Mouse (Mus musculus): Measurements from ENCODE around the gene Slc22a14.

DNA sequence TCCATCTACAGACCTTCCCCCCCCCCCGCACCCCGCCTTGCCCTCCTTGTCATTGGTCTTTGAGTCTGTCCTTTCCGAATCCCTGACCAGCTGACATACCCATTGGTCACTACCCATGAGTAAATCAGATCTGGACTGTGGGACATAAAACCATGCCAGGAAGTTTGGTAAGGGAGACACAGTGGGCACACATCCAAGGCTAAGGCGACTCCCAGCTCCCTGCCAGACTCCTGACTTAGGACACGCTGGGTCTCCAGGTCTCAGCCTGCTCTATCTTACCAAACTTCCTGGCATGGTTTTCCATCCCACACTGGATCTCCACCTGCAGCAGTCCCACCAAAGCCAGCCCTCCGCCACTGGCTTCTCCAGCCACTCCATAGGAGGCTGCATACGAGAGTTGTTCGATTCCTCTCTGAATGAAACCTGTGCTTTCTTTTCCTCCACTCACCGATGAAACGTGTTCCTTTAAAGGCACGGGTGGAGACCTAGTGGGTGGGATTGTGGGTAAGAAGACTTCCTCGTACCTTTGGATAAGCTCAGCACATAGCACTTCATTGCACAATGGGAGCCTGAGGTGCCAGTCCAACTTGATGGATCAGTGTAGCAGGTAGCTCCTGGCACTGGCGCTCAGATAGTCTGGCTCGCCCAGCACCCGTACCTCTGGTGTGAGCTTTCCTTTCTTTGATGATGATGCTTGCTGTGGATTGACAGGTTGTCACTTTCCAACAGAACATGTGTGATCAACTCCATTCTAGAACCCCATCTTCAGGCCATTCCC is 35.0 kb downstream of the Slc22a14 start:
- TF ChIP-seq CTCF (IDR thresholded peaks at IDR 0.05; ENCODE audit: low read depth, low read length) (no peak), POLR2A (IDR thresholded peaks at IDR 0.05; ENCODE audit: borderline replicate concordance, low read depth, low read length) (no peak)

Measured in bone marrow macrophage, adult 2 months (primary cell).